Mouse (Mus musculus) bone marrow macrophage, adult 2 months (primary cell): ENCODE measurements at regions not wholly inside any gene's neighbourhood (a gene's known extent, or its start where the extent isn't known, plus 50 kb on each side); places are given as distances from the start of the nearest gene placed in this dataset.
"Not testable (repeated sequence)": the region's sequence is repeated elsewhere in the genome, so short reads cannot be mapped to it uniquely, and the experiment has no call there.

ENCODE experiments used
- H3K27ac ChIP-seq: 2 replicates; pipeline ENCODE4 v1.5.1; 2012; ENCODE audit warnings: low read depth, low read length; ENCODE audit not compliant: insufficient read depth
- H3K4me1 ChIP-seq: 2 replicates; pipeline ENCODE4 v1.6.1; 2012; ENCODE audit warnings: low read length; ENCODE audit not compliant: control insufficient read depth, insufficient read depth
- H3K4me3 ChIP-seq: 2 replicates; pipeline ENCODE4 v1.5.1; 2012; ENCODE audit warnings: mild to moderate bottlenecking, low read length, moderate library complexity; ENCODE audit not compliant: insufficient read depth
- CTCF ChIP-seq: IDR thresholded peaks from 2 replicates; pipeline ENCODE4 v1.5.1; 2012; ENCODE audit warnings: low read depth, mild to moderate bottlenecking, low read length, moderate library complexity
- POLR2A ChIP-seq: IDR thresholded peaks from 2 replicates; pipeline ENCODE4 v1.6.1; 2012; ENCODE audit warnings: mild to moderate bottlenecking, low read depth, low read length, borderline replicate concordance

GRCm38 (mm10) chr14:61756651-61757050 lies 149.4 kb downstream of the Kcnrg start:
- TF ChIP-seq CTCF (no peak), POLR2A (no peak)
- Histone ChIP-seq H3K4me3 (peak overlapping the region; percentile 25; the same call in 1 of the 2 replicates), H3K27ac (peak overlapping the region; percentile 68)

GRCm38 (mm10) chr14:61757086-61757822 lies 150.0 kb downstream of the Kcnrg start:
- Histone ChIP-seq H3K4me1 (peaks cover 6% of the 10 kb centered on the region), H3K4me3 (peak overlapping the region; percentile 25), H3K27ac (peak overlapping the region; percentile 68)
- TF ChIP-seq CTCF (no peak), POLR2A (no peak)

More at GRCm38 (mm10) chr14:61756651-61757050, 149.4 kb downstream of the Kcnrg start:
- H3K4me1 ChIP-seq, result peaks cover 6% of the 10 kb centered on the region

- Histone ChIP-seq H3K27ac (peak overlapping the region; percentile 68), H3K4me3 (peak overlapping the region; percentile 25), H3K4me1 (peaks cover 6% of the 10 kb centered on the region)
- TF ChIP-seq CTCF (no peak), POLR2A (no peak)
Observed at GRCm38 (mm10) chr14:61757823-61758175, 150.5 kb downstream of the Kcnrg start.

GRCm38 (mm10) chr14:61758586-61758985 lies 151.3 kb downstream of the Kcnrg start:
- TF ChIP-seq CTCF, result no peak
- no peak for TF ChIP-seq POLR2A
- Histone ChIP-seq H3K4me3 (no peak overlapping the region), H3K4me1 (peaks cover 6% of the 10 kb centered on the region), H3K27ac (no peak overlapping the region)

GRCm38 (mm10) chr14:61760176-61760575 lies 152.9 kb downstream of the Kcnrg start:
- not testable (repeated sequence) for H3K4me1 ChIP-seq, H3K4me3 ChIP-seq, H3K27ac ChIP-seq

- no peak overlapping the region for H3K27ac ChIP-seq
- peaks cover 3% of the 10 kb centered on the region for H3K4me1 ChIP-seq
- TF ChIP-seq CTCF (no peak), POLR2A (no peak)
- no peak overlapping the region for H3K4me3 ChIP-seq
Observed at GRCm38 (mm10) chr14:61762076-61762475, 154.8 kb downstream of the Kcnrg start.

GRCm38 (mm10) chr14:61769881-61770280 lies 162.6 kb downstream of the Kcnrg start:
- no peak overlapping the region for H3K27ac ChIP-seq
- peaks cover 16% of the 10 kb centered on the region for H3K4me1 ChIP-seq
- no peak overlapping the region for H3K4me3 ChIP-seq
- TF ChIP-seq CTCF (no peak), POLR2A (no peak)

GRCm38 (mm10) chr14:61774171-61774570 lies 166.9 kb downstream of the Kcnrg start:
- H3K4me3 ChIP-seq, result peak overlapping the region; percentile 5
- TF ChIP-seq POLR2A (no peak), CTCF (no peak)
- peak overlapping the region; percentile 93 for H3K27ac ChIP-seq
- peaks cover 19% of the 10 kb centered on the region for H3K4me1 ChIP-seq

GRCm38 (mm10) chr14:61778618-61779017 lies 171.4 kb downstream of the Kcnrg start:
- TF ChIP-seq CTCF (no peak), POLR2A (no peak)
- no peak overlapping the region for H3K27ac ChIP-seq
- H3K4me1 ChIP-seq, result peaks cover 15% of the 10 kb centered on the region
- H3K4me3 ChIP-seq, result no peak overlapping the region

- no peak overlapping the region for H3K27ac ChIP-seq
- no peak overlapping the region for H3K4me3 ChIP-seq
- TF ChIP-seq CTCF (no peak), POLR2A (no peak)
- H3K4me1 ChIP-seq, result no peaks in the 10 kb centered on the region
Observed at GRCm38 (mm10) chr14:61783206-61783605, 175.9 kb downstream of the Kcnrg start.
